Mouse (Mus musculus) c-Kit-positive CD71-negative TER-119-negative erythroid progenitor cells, embryonic 14.5 days (primary cell): ENCODE measurements around the gene 1810010D01Rik.
A peak's percentile ranks its signal among the peaks of the same experiment; 100 is the strongest.

Experiments used
- DNase-seq: peaks from one replicate; pipeline ENCODE4 v3.0.0-alpha.2; 2013; ENCODE audit warnings: low read depth

Gene 1810010D01Rik

DNA sequence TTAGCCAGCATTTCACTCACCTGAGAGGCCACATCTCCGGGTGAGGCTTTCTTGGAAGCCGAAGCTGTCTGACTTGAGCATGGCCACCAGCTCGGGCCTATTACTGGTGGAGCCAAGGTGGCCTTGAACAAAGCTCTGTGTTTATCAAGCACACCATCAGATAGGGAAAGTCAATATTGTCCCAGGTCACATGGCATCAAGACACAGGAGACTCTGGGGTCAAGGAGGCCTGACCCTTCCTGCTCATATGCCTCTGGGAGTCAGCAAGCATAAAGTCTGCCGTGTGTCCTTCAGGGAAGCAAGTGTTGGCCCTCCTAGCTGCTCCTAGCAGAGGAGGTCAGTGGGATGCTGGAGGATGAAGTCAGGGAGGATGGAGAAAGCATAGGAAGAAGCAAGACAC is at the start of gene 1810010D01Rik:
Gene 1810010D01Rik (minus strand): TSS at position 114 of the 400 bp plus-strand sequence.
- DNase-seq = no peak

- no peak for DNase-seq
Observed at GRCm38 (mm10) chr7:145256092-145256491, 48.2 kb upstream of the 1810010D01Rik start.

GRCm38 (mm10) chr7:145253986-145254630 is 46.2 kb upstream of the 1810010D01Rik start:
- DNase-seq = no peak

- peak; percentile 59 for DNase-seq
Observed at GRCm38 (mm10) chr7:145252715-145253476, 45.0 kb upstream of the 1810010D01Rik start.

DNA sequence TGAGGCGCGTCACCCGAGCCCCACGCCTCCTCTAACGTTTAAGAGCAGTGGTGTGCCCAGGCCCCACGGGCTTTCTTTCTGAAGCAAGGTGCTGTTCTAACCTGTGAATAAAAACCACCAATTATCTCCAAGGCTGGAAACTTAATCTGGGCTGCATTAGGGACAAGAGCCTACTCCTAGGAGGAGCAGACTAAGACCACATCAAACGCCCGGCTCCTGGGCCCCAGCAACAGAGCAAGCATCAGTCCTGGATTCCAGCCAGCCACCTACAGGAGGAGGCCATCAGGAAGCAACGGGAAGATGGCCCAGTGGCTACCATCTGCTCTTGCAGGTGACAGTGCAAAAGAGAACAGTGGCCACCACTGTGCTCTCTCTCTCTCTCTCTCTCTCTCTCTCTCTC is 42.3 kb upstream of the 1810010D01Rik start:
- DNase-seq = no peak

DNA sequence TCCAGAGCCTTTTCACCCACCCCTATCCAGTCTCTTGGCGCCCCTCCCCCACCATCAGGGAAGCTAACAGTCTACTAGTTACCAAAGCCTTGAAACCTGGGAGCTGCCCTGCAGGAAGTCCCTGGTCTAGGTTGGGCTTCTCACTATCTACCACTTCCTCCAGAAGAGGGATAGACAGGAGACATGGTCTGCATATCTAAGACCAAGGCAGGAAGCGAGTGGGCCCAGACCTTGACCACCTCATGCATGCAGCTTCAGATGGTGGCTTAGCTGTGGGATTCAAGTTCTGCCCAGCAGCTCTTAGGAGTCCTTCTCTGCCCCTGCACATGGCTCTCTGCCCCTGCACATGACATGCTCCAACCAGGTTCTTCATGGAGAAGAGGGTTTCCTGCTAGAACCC is 41.0 kb upstream of the 1810010D01Rik start:
- no peak for DNase-seq

DNA sequence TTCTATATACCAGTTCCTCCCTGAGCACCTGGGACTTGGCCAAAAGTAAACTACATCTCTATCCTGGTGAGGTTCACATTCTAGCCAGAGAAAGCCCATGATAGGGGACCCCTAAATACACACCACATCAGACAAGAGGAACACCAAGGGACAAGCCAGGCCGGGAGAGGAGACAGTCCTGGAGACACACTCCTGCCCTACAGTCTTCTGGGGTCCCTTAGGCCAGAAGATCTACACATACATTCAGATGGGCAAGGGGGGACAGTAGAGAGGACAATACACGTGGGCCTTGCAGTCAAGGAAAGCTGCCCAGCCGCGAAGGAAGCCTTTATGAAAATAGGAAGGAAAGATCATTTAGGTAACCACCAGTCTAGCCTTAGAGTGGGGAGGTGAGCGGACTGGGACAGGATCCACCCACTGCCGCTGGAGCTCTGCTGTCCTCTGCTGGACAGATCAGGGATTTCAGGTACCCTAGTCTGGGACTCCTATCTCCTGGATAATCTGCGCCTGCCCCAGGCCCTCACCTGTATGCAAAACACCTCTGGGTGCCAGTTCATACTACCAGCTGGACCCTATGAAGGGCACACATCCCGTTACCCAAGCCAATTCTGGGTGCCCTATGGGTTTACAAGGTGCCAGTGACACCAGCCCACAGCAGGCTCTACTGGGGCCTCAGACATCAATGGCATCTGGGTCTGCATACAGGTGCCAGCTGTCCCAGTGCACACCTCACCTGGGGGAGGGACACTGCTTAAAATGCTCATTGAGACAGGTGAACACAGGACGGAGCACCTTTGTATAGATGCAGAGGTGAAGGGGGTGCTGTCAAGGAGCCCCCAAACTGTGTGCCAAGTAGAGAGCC is 35.2 kb upstream of the 1810010D01Rik start:
- DNase-seq = peak; percentile 51

GRCm38 (mm10) chr7:145242028-145242427 is 34.1 kb upstream of the 1810010D01Rik start:
- DNase-seq = no peak

- DNase-seq = no peak
Observed at GRCm38 (mm10) chr7:145240929-145241328, 33.0 kb upstream of the 1810010D01Rik start.

DNA sequence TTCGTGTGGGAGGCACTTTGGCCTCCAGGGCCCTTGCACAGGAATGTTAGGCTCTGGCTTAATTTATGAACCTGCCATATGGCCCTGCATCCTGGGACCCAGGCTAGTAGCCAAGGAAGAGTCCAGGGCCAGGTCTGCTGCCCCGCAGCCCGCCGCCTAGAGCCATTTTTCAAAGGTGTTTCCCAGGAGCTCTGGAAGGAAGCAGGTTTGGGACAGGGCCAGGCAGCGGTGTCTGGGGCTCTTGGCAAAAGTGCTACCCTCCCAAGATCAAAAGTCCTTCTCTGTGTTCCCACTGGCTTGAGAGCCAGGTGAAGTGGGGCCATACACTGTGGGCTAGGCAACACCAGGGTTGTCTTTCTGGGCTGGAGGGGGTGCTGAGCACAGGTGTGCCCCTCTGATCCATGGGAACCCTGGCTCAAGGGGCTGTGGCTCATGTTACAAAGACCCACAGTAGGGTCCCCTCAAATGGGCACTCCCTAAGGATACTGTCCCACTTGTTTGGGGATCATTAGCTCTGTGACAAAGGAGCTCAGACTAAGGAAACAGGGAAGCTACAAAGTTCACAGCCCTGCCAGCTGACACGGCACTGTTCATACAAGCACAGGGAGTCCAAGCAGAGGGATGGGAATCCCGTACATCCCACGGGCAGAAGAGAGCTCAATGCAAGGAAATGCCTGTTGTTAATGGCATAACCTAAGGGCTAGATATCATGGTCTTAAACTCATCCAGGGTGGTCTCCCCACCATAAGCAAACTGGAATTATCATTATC is 32.0 kb upstream of the 1810010D01Rik start:
- DNase-seq = no peak

DNA sequence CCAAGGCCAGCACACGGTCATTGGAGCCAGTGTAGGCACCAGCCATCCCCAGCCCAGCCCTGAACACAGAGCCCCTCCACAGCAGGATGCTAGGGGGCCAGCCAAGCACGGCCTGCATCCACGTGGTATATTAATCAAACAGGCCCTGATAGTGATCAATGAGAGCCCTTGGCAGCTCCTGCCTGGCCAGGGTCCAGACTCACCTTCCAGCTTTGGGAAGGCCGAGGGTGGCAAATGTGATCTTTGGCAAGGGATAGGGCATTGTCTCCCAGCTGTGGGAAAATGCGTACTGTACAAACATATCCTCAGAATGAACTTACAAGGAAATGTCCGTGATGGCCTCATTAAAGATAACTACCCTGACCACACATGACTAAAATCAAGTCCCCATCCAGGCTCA is 31.2 kb upstream of the 1810010D01Rik start:
- no peak for DNase-seq

DNA sequence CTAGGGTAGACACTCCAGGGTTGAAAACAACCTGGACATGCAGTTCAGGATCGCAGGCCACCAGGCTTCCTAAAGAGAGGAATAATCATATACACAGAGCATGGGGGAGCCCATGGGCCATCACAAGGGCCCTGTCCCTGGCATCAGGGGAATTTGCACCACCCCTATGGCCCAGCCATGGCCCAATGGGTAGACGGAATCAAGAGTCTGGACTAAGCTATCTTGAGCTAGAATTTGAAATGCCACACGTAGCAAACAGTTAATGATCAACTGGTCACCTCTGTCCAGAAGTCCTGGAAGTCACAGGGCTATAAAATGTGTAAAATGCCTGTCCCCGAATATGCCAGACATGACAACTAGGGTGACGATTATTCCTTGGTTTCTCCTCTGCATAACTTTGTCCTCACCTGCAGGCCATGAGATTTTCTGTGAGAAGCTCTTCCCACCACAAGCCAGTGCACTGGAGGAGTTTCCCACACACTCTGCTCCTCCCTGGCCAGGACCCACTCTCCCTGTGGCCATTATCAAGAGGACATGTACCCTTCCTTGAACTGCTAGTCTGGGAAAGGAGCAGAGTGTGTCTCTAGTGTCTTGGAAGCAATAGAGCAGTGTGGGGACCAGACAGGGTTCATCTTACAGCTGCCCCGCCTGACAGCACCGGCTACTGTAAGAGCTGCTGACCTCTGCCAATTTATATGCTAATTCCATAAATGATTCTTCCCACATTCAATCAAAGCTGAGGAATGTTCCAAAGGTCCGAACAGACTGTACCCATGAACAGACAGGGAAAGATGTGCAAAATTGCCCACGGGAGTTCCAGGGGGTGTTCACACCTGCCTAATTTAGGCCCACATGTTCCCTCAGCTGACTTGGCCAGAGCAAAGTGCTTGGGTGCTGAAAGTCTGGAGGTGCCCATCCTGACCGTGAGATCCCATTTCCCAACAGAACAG is 27.2 kb upstream of the 1810010D01Rik start:
- DNase-seq = no peak

- DNase-seq = no peak
Observed at GRCm38 (mm10) chr7:145231659-145232058, 23.7 kb upstream of the 1810010D01Rik start.

DNA sequence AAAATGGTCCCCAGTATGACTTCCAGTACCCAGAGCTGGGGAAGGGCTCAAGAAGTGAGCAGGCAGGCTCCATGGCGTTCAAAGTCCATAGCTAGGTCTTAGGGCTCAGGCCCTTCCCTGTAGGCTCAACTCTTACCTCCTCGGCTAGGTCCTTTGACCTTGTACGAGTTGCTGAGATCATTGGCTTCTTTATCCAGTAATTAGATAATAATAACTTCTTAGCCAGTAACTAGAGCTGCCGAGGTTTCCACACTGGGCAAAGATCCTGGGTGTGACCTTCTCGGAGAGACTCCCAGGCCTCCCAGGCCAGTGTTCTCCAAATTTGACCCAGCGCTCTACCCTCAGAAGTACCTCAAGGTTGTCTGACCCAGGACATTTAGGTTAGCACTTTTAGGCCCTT is 18.7 kb upstream of the 1810010D01Rik start:
- DNase-seq = no peak

DNA sequence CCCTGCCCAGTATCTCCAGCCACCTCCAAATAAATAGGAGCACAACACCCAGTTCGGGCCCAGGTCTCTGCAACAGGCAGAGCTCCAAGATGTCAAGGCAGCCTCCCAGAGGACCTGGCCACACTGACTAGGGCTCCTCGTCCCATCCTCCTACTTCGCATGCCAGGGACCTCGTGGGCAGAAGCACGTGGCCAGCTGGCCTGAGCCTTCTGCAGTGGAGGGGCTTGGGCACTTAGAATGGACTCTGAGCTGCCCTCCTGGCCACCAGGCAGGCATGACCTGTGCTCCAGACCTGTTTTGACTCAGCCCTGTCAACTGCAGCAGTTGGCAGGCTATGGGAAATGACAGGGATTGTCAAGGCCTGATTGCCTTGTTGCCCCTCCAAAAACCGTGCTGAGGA is 17.7 kb upstream of the 1810010D01Rik start:
- no peak for DNase-seq

GRCm38 (mm10) chr7:145221841-145222689 is 14.1 kb upstream of the 1810010D01Rik start:
- no peak for DNase-seq

GRCm38 (mm10) chr7:145221346-145221745 is 13.4 kb upstream of the 1810010D01Rik start:
- DNase-seq = no peak

DNA sequence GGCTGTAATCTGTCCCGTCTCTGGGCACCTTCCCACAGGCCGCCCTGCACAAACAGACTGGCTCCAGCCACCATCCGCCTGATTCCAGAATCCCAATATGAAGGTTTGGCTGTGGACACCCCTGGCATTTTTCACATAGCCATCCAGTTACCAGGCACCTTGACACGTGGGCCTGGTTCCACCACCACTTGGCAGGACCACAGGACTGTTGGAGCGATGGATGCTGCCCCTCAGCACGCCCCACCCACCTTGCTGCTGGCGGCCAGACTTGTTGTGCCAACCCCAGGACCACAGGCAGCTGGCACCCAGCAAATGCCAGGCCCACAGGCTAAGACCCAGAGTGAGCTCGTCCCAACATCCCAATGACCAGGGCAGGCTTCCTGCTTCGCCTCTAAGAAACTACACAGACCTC is 11.5 kb upstream of the 1810010D01Rik start:
- no peak for DNase-seq

DNA sequence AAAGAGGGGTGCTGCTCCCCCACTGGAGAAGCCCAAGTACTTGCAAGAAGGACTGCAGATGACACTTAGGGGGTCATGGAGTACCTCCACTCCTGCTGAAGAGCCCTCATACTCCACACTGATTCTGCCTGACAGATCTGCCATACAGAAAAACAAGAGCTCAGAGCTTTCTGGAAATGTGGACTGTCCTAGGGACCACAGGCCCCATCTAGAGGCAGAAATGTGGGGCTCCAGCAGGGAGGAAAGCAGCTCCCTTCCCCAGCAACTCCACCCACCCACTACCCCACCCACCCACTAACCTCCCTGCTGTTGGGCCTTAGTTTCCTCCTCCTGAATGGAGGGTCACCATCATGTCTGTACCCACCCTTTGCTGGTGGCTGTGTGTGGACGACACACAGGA is 8.7 kb upstream of the 1810010D01Rik start:
- DNase-seq = no peak

- no peak for DNase-seq
Observed at GRCm38 (mm10) chr7:145215476-145215875, 7.6 kb upstream of the 1810010D01Rik start.
